Mouse (Mus musculus): Measurements from ENCODE around the gene Mcf2l. TPM values are rescaled to one million over a fixed set of nuclear protein-coding genes. Genes with fewer than 3 reads are reported as not detected.

The Mcf2l gene
- polyA plus RNA-seq, 1 experiment: 4.8 TPM

Other genes starting within 250 kb of the Mcf2l start
- gene Tubgcp3, start 201.6 kb upstream of the Mcf2l start, polyA plus RNA-seq (2012; rRNA removed): 46.2 and 57.2 TPM in 2 replicates
- gene Atp11a, start 116.8 kb upstream of the Mcf2l start, polyA plus RNA-seq (2012; rRNA removed): 89.0 and 90.9 TPM in 2 replicates
- 0.08 and 0.16 TPM in 2 replicates for gene F7, start 152.2 kb downstream of the Mcf2l start, polyA plus RNA-seq (2012; rRNA removed)
- 0.22 and 0.35 TPM in 2 replicates for gene F10, start 163.5 kb downstream of the Mcf2l start, polyA plus RNA-seq (2012; rRNA removed)
- gene Proz, start 187.1 kb downstream of the Mcf2l start, polyA plus RNA-seq (2012; rRNA removed): 0.01 and 0.03 TPM in 2 replicates
- gene Pcid2, start 231.7 kb downstream of the Mcf2l start, polyA plus RNA-seq (2012; rRNA removed): 23.8 and 24.5 TPM in 2 replicates
- 55.7 and 58.2 TPM in 2 replicates for gene Cul4a, start 231.8 kb downstream of the Mcf2l start, polyA plus RNA-seq (2012; rRNA removed)

Data from urinary bladder, adult 2 months (tissue).